Mouse (Mus musculus): Measurements from ENCODE around the gene Gm42791.

Gene Gm42791

DNA sequence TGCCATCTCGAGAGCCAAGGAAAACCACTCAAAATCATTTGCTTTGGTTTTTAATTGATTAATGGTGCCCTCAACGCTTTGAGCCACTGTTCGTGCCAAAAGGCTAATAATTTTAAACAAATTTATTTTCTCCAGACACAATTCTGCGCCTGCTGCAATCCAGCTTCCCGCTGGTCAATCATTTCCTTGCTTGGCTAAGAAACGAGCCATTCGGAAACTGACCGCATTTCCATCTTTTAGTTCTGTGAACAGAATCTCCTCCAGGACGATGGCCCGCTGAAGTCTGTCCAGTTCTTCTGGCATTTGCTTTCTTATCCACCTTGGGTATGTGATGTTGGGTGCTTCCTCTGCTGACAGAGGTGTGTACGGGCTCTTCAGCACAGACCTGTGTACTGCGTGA, 70.4 kb downstream of the Gm42791 start:
- DNase-seq (ENCODE audit: low spot score in 2 of 2) = no peak

DNA sequence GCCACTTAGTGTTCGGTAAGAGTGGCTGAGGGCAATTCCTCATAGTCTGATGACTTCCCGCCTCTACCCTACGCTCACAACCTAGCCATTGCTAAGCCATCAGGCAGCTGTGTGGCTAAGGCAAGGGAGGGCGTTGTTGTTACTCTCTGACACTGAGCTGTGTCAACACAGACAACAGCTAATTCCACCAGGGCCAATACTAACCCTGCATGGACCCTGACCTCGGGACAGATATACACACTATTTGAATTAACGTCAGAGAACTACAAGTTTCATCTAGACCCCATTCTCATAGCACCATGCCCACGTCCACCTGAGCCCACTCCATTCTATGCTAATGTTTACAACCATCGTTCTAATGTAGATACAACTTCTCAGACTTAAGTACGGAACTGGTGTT, 70.9 kb downstream of the Gm42791 start:
- DNase-seq (ENCODE audit: low spot score in 2 of 2) = no peak

DNA sequence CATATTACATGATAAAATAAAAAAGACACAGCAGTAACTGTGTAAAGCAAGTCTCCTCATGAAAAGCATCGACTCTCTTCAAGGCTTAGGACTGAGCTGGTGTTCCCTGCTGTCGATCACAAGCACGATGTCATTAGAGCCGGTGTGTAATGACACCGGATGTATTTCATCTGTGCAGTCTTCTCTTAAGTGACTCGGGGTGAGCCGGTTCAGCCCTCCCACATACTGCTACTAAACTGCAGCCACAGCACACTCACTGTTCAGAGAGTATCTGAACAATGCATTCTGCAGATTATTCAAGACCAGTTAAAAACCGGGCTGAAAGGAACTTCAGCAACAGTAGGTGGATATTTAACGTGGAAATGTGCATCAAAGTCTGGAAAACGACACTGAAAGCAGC, 71.5 kb downstream of the Gm42791 start:
- DNase-seq (ENCODE audit: low spot score in 2 of 2) = no peak

DNA sequence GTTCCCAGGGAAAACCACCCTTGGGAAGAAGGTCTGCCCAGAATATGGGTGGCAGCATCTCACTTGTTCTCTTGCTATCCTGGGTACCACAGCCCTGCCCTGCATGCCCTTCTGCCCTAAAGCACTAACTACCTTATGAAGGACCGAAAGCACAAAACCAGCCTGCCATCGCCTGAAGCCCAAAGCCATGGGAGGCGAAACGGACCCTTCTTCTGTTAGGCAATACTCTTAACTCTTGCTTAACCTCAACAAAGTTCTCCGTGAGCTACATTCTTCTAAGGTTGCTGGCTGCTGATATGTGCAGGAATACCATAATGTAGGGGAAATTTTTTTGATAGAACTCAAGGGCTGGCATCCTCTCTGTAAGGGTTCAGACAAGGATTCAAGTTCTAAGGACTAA, 72.2 kb downstream of the Gm42791 start:
- no peak for DNase-seq (ENCODE audit: low spot score in 2 of 2)

DNA sequence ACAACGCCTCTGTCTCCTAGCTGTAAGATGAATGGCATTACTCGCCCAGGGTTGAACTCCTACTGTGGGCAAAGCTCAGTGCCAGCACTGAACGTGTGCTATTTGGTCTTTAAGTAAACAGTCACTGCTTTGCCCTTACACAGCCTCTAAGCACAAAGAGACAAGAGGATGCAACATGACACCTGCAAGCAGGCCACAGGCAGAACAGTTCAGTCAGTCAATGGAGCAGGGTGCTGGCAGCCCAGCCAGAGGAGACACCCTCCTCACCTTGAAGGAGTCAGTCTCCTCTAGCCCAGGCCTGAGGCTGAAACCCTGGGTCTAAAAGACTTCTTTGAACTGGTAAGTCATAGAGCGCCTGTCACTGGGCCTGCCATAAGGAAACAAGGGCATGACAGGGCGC, 76.9 kb downstream of the Gm42791 start:
- no peak for DNase-seq (ENCODE audit: low spot score in 2 of 2)

DNA sequence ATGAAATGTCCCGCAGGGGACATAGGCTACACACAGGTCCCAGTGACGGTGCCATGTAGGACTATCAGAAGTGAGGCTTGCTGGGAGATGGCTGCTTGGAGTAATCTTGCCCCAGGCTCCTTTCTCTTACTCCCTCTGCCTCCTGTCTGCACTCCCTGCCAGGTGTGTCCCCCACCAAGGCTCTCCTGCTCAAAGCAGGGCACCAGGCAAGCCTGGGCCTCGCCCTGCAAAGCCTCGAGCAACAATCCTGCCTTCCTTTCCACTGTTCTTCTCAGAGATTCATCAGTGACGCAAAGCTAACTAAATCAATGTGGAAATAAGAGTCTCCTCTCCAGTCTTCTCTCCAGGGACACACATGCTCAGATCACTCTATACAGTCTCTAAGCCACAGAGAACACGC, 78.2 kb downstream of the Gm42791 start:
- no peak for DNase-seq (ENCODE audit: low spot score in 2 of 2)

DNA sequence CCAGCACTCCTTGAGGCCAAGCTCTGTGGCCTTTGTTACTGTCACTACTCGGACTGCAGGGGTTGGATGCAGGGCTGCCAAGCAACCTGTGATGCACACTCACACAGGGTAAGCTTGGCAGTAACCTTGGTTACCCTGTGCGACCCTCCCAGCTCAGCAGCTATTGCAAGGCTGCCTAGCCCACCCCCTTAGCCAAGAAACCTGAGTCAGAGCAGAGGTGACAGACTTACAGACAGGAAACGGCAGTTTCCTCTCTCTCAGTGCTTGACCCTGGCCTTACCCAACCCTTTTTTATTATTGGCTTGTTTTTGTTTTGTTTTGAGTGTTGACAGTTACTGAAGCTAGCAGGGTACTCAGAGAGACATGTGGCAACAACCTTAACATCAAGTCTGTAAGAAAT, 82.7 kb downstream of the Gm42791 start:
- DNase-seq (ENCODE audit: low spot score in 2 of 2) = no peak

DNA sequence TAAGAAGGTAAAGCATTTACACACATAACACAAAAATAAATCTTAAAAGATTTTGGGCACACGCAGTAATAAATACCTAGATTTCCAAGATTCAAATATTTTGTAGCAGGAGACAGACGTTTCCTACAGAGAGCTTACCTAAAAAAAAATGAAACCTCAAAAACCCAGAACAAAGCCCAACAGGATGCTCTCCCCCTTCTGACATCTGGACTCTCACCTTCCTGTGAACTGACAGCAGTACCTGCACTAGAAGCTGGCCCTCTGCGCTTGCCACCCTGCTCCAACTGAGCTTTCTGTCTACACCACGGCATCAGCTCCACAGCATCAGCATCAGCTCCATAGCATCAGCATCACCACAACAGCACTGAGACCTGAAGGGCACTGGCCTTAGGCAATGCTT, 84.9 kb downstream of the Gm42791 start:
- no peak for DNase-seq (ENCODE audit: low spot score in 2 of 2)

DNA sequence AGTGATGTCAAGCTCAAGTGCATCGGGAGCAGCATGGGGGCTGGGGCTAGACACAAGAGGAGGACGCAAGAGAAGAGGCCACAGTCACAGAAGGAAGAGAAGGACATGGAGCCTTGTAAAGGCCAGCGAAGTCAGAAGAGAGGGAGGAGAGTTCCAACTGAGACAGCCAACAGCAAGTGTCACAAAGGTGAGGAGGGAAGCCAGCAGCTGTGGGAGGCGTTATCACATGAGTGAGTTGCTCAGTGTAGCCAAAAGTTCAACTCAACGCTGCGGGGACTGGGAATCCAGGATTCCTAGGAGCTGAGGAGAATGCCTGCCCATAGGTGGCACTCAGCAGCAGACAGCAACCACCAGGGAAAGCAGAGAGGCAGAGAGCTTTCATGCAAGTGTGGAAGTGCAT, 85.5 kb downstream of the Gm42791 start:
- no peak for DNase-seq (ENCODE audit: low spot score in 2 of 2)

DNA sequence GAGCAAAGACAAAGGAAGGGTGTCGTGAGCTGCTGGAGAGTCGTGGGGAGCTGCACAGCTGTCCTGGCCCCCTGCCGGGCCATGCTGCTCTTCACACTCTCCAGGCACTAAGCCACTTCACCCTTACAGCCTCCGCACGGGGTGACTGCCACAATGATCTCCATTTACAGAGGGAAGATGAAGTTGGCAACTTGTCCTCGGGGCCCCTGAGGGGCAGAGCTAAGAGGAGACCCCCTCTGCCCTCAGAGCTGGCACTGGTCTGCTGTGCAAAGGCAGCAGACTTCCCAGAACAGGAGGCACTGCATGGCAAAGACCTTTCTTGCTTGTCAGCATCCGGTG, 85.9 kb downstream of the Gm42791 start:
- DNase-seq (ENCODE audit: low spot score in 2 of 2) = no peak

DNA sequence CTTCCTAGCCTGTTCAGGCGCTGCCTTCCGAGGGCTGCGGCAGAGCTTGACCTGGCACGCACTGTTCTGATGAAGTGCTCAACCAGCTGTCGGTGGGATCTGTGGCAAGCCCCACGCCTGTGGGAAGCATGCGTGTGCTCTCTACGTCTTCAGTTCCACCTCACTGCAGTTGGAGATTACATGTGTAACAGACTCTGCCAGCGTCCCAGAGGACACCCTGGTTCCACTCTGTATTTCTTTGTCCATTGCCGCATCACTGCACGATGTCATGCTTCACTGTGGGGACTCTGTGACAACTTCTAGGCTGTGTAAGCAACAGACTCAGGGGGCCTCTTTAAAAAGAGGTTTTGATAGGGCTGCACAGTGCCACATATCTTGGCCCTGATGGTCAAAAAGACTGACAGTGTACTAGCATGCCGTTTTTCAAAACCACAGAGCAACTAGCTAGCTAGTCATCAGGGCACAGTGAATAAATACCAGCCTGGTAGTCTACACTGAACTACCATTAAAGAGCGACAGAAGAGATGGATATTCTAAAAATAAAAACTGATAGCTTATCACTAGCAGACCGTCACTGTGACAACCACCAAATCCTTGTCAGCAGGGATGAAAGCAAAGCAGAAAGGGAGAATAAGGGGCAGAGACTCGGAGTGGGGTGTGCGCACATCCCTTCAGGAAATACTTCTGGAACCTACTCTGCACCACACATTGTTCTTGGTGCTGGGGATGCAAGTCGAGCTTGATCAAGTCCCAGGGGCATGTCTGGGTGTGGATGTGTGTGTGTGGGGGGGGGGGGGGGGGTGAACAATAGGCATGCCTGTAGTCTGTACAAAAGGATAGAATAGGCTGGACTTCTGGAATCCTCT, 86.5 kb downstream of the Gm42791 start:
- no peak for DNase-seq (ENCODE audit: low spot score in 2 of 2)

DNA sequence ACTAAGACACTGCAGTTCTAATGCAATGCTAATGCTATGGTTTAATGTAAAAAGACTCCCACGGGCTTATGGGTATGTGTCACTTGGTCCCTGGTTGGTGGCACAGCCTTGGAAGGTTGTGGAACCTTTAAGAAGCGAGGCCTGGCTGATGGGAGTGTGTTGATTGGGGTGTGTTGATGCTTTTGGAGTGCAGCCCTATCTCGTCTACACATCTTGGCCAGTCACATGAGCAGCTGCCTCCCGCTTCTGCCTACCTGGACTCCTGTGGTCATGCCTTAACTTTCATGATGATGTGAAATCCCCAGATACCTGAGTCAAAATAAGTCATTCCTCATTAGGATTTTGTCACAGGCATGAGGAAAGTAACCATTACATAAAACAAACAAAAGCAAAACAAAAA, 88.6 kb downstream of the Gm42791 start:
- no peak for DNase-seq (ENCODE audit: low spot score in 2 of 2)

DNA sequence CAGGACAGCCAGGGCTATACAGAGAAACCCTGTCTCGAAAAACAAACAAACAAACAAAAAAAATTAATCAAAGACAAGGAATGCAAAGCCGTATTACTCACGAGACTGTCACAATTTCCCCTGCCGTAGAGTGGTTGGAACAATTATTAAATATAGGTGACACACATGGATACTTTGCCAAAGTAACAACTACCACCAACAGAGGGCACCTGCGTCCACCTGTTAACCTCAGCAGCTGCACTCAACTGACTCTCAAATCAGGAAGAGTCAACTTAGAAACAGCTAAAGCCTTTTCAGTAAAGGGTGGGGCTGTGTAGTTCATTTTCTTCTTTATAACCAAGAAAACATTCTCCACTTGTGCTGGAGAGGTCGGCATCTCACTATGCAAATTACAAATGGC, 90.1 kb downstream of the Gm42791 start:
- no peak for DNase-seq (ENCODE audit: low spot score in 2 of 2)

DNA sequence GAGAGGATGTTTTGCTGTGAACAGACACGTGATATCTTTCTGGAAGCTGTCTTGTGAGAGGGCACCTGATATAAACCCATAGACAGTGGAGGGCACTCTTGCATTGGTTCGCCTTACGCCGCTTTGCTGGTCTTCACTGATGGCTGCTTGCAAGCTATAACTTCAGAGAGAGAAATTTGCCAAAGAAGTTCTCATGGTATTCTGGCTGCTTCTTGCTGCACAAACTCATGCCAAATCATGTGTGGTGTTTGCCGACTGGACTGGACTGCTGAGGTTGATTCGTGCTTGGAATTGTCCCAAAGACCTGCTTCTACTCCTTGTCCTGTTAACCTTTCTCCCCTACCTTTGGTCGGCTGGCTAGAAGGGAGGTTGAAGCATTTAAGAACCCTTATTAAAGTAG, 95.6 kb downstream of the Gm42791 start:
- no peak for DNase-seq (ENCODE audit: low spot score in 2 of 2)

DNA sequence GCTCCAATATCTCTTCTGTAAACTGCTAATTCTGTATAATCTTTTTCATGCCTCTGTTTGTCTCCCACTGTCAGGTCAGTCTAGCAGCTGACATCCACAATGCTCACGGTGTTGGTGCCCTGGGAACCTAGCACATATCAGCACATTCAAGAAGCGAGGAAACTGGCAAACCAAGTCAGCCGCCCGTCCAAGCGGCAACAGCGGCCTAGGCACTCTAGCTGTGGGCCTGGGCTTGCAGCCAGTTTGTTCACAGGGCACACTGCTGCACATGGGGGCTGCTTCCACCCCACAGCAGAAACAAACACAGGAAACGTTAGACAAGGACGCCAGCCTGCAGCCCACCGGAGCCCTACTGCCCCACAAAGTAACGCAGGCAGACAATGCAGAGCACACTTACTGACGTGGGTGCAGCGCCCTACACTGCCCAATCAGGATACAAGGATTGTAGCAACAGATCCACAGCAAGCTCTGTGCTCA, 97.0 kb downstream of the Gm42791 start:
- no peak for DNase-seq (ENCODE audit: low spot score in 2 of 2)

DNA sequence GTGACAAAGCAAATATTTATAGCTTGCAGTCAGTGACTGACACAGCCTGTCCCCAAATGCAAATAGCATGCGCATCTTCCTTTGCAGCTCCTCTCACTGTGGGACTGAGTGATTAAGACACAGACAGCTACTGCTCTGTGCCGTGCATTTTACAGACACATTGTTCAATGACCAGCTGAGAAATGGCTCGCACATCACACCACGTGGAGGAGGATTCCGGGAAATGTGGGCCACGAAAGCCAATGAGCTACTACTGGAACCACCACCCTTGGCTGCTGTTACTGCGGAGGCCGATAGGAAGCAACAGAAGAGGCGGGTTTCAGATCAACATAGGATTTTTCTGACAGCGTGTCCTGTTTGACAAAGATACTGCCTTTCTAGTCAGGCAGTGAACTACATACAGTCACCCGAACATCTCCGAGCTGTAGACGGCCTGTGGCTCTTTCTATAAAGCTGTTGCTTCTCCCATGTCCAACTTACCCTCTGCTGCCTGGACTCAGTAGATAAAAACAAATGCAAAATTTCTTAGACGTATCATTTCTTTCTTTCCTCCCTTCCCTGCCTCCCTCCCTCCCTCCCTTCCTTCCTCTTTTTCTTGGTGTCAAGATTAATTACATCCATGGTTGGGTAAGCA, 97.8 kb downstream of the Gm42791 start:
- no peak for DNase-seq (ENCODE audit: low spot score in 2 of 2)

DNA sequence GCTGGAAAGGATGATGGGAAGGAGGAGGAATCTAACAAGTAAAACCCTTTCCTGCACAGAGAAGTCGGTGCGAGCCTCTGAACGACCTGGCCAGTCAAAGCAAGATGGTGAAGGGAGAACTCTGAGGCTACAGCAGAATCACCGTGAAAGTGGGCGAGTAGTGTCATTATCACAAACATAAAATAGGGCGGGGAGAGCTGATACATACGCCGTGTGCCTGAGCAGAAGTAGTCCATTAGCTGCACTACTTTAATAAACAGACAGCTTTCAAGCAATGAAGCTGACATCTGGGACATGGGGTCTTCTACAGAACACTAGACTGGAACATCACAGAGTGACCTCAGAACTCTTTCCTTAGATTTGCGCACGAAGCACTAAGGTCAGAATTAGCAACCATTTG, 98.4 kb downstream of the Gm42791 start:
- peak in 1 of 2 experiments; percentile 25 for DNase-seq (ENCODE audit: low spot score in 2 of 2)

DNA sequence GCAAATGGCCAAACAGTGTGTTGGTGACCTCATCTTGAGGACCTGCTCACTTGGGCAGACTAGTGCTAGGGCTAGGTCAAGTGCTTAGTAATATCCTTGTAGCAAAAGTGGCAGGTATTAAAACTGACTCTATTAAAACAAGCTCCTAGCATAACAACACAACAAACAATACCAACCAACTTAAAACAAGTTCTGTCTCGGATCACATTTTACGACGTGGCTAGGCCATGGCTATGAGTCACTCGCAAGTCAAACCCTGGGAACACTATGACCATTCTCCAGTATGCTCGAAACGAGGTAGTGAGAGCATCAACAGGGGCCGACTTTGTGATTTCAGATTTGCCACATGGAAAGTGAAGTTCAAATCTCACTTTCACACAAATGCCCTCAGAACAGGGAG, 99.1 kb downstream of the Gm42791 start:
- peak in 1 of 2 experiments; percentile 35 for DNase-seq (ENCODE audit: low spot score in 2 of 2)

DNA sequence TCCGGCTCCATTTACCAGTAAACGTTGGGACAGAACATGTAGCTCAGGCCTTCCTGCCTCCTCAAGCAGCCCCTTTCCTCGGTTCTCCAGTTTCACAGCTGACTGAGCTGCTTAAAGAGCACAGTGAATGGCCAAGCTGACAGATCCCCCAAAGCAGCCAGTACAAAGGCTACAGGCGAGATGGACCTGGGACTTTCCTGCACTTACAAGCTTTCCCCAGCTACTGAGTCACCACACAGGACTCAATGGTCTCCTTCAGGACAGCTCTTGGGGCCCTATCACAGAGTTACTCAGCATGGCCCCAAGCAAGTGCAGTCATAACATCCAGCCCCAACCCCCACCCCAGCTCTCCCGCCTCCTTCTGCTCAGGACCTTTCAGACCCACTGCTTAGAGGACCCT, 99.9 kb downstream of the Gm42791 start:
- DNase-seq (ENCODE audit: low spot score in 2 of 2) = no peak

DNA sequence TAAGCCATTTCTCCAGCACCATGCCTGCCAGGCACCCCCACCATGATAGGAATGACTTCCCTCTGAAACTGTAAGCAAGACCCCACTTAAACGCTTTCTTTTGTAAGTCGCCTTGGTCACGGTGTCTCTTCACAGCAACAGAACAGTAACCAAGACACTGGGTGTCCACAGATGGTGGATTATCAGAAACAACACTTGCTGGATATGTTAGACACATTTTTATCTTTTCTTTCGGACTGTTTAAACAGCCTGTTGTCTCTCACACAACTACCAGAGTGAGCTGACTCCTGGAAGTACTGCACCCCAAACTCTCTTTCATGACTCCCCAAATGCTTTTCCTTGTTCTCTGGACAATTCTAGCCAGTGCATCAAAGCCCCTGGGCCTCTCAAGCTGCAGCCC, 104.7 kb downstream of the Gm42791 start:
- no peak for DNase-seq (ENCODE audit: low spot score in 2 of 2)

DNA sequence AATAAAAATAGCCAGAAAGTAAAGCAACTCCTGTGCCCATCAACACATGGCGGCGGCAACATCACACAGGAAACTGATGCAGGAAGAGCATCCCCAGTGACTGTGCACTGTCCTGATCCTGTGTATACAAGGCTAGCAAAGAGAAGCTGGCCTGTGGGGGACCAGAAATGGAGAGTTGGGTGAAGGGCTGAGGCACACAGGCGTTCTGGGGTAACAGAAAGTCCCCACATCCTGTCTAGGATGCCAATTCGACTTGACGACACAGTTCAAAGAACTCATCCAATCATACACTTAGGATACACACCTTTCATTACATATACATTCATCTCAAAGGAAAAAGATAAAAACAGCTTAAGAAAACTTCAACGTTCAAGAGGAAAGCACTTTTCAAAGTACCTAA, 106.9 kb downstream of the Gm42791 start:
- no peak for DNase-seq (ENCODE audit: low spot score in 2 of 2)

DNA sequence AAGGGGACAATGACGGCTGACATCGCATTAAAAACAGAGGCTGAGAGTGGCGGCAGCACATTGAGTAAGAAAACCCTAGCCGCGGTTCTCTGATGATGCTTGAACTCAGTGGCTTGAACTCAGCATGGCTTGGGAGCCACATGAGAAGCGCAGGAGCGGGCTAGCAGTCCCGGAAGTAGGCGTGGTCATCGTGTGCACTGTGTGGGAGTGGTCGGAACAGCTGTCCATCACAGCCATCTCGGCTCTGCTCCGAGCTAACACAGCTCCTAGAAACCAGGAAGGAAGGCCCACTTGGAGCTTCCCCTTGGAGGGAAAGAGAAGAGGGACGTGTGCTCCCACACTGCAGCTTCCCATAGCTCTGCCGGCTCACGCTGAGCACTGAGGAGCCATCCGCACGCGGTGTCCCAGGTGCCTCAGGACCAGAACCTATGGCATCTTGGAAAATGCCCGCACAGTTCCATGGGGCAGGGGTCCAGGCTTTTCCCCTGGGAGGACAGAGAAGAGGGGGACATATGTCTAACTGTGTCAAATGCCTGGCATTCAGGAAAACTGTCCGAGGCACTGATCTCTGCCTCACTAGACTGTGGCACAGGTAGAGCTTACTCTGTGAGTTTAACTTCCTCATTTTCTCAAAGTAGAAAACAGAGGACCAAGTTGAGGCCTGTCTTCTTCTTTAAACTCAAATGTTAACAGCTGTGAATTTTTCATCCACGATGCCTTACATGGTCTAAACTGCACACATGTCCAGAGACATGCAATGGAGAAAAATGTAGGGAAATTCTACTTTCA, 108.9 kb downstream of the Gm42791 start:
- no peak for DNase-seq (ENCODE audit: low spot score in 2 of 2)

DNA sequence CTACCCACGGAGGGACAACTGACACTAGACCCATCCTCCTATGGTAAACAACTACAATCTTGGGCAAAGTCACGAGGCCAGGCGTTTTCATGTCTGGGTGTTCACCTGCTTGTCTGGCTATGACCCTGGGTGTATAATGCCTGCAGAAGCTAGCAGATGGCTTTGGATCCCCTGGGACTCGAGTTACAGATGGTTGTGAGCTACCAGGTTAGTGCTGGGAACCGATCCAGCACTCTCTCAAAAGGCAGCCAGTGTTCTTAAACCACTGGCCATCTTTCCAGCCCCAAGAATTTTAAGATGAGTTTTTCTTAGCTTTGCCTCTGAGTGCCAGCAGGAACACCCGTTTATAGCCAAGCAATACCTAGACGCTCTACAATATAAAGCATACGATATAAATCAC, 111.3 kb downstream of the Gm42791 start:
- no peak for DNase-seq (ENCODE audit: low spot score in 2 of 2)
